Mouse (Mus musculus) bone marrow, adult 2 months (tissue): ENCODE data around the gene Cped1. TPM values are rescaled to one million over a fixed set of nuclear protein-coding genes. Genes with fewer than 3 reads are reported as not detected.

Source experiments
- H3K27ac ChIP-seq: fragments of 200-500 bp; 2 replicates; pipeline ENCODE4 v1.5.1; 2012; ENCODE audit warnings: low read depth, mild to moderate bottlenecking, control low read depth, inconsistent platforms, low read length; ENCODE audit not compliant: control insufficient read depth, poor library complexity, insufficient read depth
- H3K4me1 ChIP-seq: fragments of 200-500 bp; 2 replicates; pipeline ENCODE4 v1.6.1; 2011; ENCODE audit warnings: low read length; ENCODE audit not compliant: control insufficient read depth, insufficient read depth
- H3K4me3 ChIP-seq: fragments of 200-500 bp; replicated peaks from 2 replicates; pipeline ENCODE3; 2011; ENCODE audit warnings: mild to moderate bottlenecking, low read depth, low read length, control low read depth; ENCODE audit not compliant: control insufficient read depth
- CTCF ChIP-seq: fragments of 200-500 bp; IDR thresholded peaks from 2 replicates; pipeline ENCODE4 v1.5.1; 2011; ENCODE audit warnings: low read length, control low read depth; ENCODE audit not compliant: control insufficient read depth, insufficient read depth
- POLR2A ChIP-seq: fragments of 200-500 bp; IDR thresholded peaks from 2 replicates; pipeline ENCODE4 v1.6.1; 2011; ENCODE audit warnings: low read depth, mild to moderate bottlenecking, control low read depth, low read length, borderline replicate concordance; ENCODE audit not compliant: control insufficient read depth
- WGBS: fragments of 180-500 bp; shearing (Covaris S2); methylation state at CpG from one replicate; pipeline ENCODE4 v1.1.7; 2018; 5-methylcytosine and 5-hydroxymethylcytosine counted together
- polyA plus RNA-seq: library from polyadenylated mRNA; stranded (reverse); fragments of >200 nt; gene quantifications from 2 replicates; pipeline ENCODE4 v1.2.4, GENCODE M21; 2011; ENCODE audit warnings: low replicate concordance; ENCODE audit not compliant: missing spikeins, insufficient read depth, insufficient read length

The Cped1 gene
- polyA plus RNA-seq, 1 experiment = 5.3 TPM

- Histone ChIP-seq H3K4me1 (peaks cover 2% of the 10 kb centered on the region), H3K4me3 (no peak overlapping the region), H3K27ac (no peak overlapping the region)
- WGBS = 85% methylated on average over 2 of the region's 2 CpGs
- TF ChIP-seq CTCF = no peak
- no peak for TF ChIP-seq POLR2A
Measured at GRCm38 (mm10) chr6:22024168-22024567, 38.5 kb downstream of the Cped1 start.

DNA sequence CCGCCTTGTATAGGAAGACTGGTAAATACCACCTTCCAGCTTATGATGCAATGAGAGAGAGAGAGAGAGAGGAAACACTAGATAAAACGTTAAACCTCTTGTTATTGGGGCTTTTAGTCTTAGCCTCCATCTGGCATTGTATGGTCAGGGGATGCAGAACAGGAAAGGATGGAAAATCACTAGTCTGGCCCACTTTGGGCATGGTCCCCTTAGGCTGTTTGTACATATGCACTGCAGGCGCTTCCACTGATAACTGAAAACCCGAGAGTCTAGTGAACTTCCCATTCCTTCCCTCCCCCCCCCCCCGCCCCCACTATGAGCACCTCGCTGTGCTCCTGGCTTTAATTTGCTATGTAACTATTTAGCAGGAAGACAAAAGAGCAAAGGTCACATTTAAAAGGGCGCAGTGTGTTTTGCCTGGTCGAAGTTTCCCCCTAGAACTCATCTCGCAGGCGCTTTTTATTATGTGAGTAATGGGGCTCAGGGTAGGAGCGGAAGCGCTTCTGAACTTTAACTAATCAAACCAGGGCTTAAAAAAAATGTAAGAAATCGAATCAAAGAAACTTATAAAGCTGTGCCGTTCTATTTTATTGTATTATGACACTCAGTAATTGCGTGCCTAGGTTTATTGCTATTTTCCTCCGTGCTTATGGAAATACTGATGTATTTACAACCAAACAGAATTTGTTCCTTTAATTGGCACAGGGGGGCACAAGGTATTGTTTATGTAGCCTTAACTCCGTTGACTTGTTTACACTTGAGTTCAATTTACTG, 40.1 kb downstream of the Cped1 start:
- Histone ChIP-seq H3K4me1 (no peaks in the 10 kb centered on the region), H3K4me3 (no peak overlapping the region), H3K27ac (no peak overlapping the region)
- 12% methylated on average over 17 of the region's 17 CpGs for WGBS
- TF ChIP-seq POLR2A (no peak), CTCF (no peak)

- no peak overlapping the region for H3K4me3 ChIP-seq
- TF ChIP-seq POLR2A = no peak
- no peaks in the 10 kb centered on the region for H3K4me1 ChIP-seq
- H3K27ac ChIP-seq = no peak overlapping the region
- WGBS = 17% methylated on average over 4 of the region's 4 CpGs
Measured at GRCm38 (mm10) chr6:22026358-22026673, 40.6 kb downstream of the Cped1 start.

DNA sequence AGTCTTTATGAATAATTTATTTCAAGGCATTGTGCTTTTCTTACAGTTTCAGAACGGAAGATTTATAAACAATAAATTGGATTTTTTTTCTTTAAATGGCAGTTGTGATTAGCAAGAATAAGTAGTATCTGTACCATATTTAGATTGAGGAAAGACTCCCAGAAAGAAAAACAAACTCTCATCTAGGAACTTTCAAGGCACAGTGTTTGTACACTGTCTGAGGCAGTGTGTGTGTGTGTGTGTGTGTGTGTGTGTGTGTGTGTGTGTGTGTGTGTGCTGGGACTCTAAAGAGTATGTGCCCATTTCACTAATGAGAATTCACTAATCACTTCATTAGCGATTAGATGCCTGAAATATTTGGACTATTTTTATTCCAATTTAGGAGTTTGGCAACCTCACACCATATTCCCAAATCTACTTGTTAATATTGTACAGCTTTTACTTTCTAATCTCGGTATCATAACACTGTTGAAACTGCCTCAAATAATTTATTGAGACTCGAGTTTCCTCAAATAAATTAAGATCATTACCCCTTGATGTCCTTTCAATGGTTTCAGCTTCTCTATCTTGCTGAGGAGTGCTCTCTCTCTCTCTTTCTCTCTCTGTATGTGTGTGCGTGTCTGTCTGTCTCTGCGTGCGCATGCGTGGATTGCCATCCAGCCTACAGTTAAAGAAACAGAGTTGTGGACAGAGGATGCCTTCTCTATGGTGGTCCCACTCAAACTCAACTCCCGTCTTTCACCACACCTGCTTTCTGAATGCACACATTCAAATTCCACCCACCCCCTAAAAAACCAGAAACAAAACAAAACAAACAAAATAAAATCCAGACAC, 41.3 kb downstream of the Cped1 start:
- H3K4me1 ChIP-seq = no peaks in the 10 kb centered on the region
- WGBS = 71% methylated on average over 9 of the region's 9 CpGs
- H3K27ac ChIP-seq = no peak overlapping the region
- no peak overlapping the region for H3K4me3 ChIP-seq
- TF ChIP-seq CTCF (no peak), POLR2A (no peak)

DNA sequence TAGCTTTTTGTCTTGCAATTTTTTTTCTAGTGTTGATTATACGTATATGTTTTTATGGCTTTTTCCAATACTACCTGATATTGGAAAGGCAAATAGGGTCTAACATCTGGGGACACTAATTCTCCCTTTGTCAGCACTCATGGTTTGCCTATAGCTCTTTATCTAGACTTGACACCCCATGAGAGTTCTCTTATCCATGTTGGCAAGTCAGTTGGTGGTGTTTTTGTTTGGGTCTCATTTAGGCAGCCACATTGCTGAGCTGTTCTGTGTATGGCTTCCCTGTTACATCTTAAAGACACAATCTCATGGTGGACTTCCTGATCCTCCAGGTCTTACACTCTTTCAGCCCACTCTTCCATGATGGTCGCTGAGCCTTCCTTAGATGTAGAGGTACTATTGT, 42.1 kb downstream of the Cped1 start:
- Histone ChIP-seq H3K4me1 (no peaks in the 10 kb centered on the region), H3K27ac (no peak overlapping the region), H3K4me3 (no peak overlapping the region)
- no peak for TF ChIP-seq POLR2A
- no peak for TF ChIP-seq CTCF
- 76% methylated on average over 2 of the region's 2 CpGs for WGBS

GRCm38 (mm10) chr6:22030381-22030780, 44.7 kb downstream of the Cped1 start:
- WGBS = 90% methylated on average over 7 of the region's 7 CpGs
- H3K4me1 ChIP-seq = peaks cover under 1% of the 10 kb centered on the region

GRCm38 (mm10) chr6:22033188-22033587, 47.5 kb downstream of the Cped1 start:
- peaks cover 2% of the 10 kb centered on the region for H3K4me1 ChIP-seq
- no peak overlapping the region for H3K27ac ChIP-seq
- H3K4me3 ChIP-seq = no peak overlapping the region
- TF ChIP-seq CTCF = no peak
- TF ChIP-seq POLR2A = no peak
- 81% methylated on average over 4 of the region's 4 CpGs for WGBS

More at GRCm38 (mm10) chr6:22030381-22030780, 44.7 kb downstream of the Cped1 start:
- TF ChIP-seq CTCF (no peak), POLR2A (no peak)
- no peak overlapping the region for H3K4me3 ChIP-seq
- H3K27ac ChIP-seq = no peak overlapping the region

DNA sequence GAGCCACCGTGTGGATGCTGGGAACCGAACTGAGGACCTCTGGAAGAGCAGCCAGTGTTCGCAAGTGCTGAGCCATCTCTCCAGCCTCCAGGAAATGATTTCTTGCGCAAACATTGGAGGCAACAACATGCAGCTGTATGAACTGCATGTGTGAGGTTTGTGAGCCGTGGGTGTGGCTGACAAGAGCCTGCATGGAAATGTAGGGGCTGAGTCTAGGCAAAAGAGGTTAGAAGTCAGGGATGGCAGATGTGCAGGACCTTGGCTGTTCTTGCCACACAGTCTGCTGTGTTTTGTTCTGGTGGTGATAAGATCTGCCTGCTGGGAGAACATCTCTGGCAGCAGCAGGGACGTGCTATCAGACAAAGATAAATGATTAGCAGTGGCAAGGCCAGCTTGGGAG, 49.7 kb downstream of the Cped1 start:
- Histone ChIP-seq H3K4me3 (no peak overlapping the region), H3K27ac (no peak overlapping the region)
- WGBS = 50% methylated on average over 6 of the region's 6 CpGs

More for the DNA sequence above, 49.7 kb downstream of the Cped1 start:
- no peak for TF ChIP-seq POLR2A
- TF ChIP-seq CTCF = no peak
- peaks cover 2% of the 10 kb centered on the region for H3K4me1 ChIP-seq
